Mouse (Mus musculus) neural tube, embryonic 12.5 days (tissue): ENCODE measurements around the gene Fbxw2. TPM values are rescaled to one million over a fixed set of nuclear protein-coding genes. Genes with fewer than 3 reads are reported as not detected.
"Not testable (repeated sequence)": the region's sequence is repeated elsewhere in the genome, so short reads cannot be mapped to it uniquely, and the experiment has no call there.

Experiments
- ATAC-seq: fragments of 200-750 bp; cut with Nextera tagmentation; 2 replicates; pipeline ENCODE4 v1.8.0; 2017; ENCODE audit warnings: low read depth, mild to moderate bottlenecking, moderate TSS enrichment, moderate library complexity; ENCODE audit not compliant: low FRiP score
- H3K27ac ChIP-seq: fragments of 300-500 bp; sonication (generic); 2 replicates; pipeline ENCODE4 v1.5.1; 2016
- H3K27me3 ChIP-seq: fragments of 300-500 bp; sonication (generic); replicated peaks from 2 replicates; pipeline ENCODE4 v1.6.1; 2016; ENCODE audit warnings: mild to moderate bottlenecking
- H3K36me3 ChIP-seq: fragments of 300-500 bp; sonication (generic); 2 replicates; pipeline ENCODE4 v1.6.1; 2016; ENCODE audit warnings: mild to moderate bottlenecking
- H3K4me1 ChIP-seq: fragments of 300-500 bp; sonication (generic); 2 replicates; pipeline ENCODE4 v1.6.1; 2016
- H3K4me2 ChIP-seq: fragments of 300-500 bp; sonication (generic); replicated peaks from 2 replicates; pipeline ENCODE4 v1.6.1; 2016; ENCODE audit warnings: mild to moderate bottlenecking
- H3K4me3 ChIP-seq: fragments of 300-500 bp; sonication (generic); 2 replicates; pipeline ENCODE4 v1.5.1; 2016
- H3K9ac ChIP-seq: fragments of 300-500 bp; sonication (generic); 2 replicates; pipeline ENCODE4 v1.6.1; 2016; ENCODE audit warnings: mild to moderate bottlenecking
- H3K9me3 ChIP-seq: fragments of 300-500 bp; sonication (generic); 2 replicates; pipeline ENCODE4 v1.6.1; 2016; ENCODE audit warnings: mild to moderate bottlenecking
- WGBS: fragments of 180-500 bp; shearing (Covaris S2); methylation state at CpG from one replicate; pipeline ENCODE4 v1.1.7; 2016; 5-methylcytosine and 5-hydroxymethylcytosine counted together
- polyA plus RNA-seq: library from polyadenylated mRNA; unstranded; fragments of >200 nt; fragmentation: Nextera tagmentation; extraction: Ambion mirVana; gene quantifications from 2 replicates; pipeline ENCODE4 v1.2.1, GENCODE M21; 2016

Fbxw2 gene
- polyA plus RNA-seq, 1 experiment from 2014 or later: 72.1 TPM

GRCm38 (mm10) chr2:34764801-34765200, 61.3 kb downstream of the Fbxw2 start:
- no peaks in the 10 kb centered on the region for H3K36me3 ChIP-seq
- no peak overlapping the region for H3K4me2 ChIP-seq
- H3K9ac ChIP-seq: no peak overlapping the region
- H3K27me3 ChIP-seq: no peaks in the 10 kb centered on the region
- H3K4me1 ChIP-seq: no peaks in the 10 kb centered on the region
- no peaks in the 10 kb centered on the region for H3K9me3 ChIP-seq
- no peak overlapping the region for H3K4me3 ChIP-seq
- ATAC-seq: no peak
- no peak overlapping the region for H3K27ac ChIP-seq
- WGBS: 79% methylated on average over 12 of the region's 12 CpGs

GRCm38 (mm10) chr2:34762872-34763271, 63.2 kb downstream of the Fbxw2 start:
- H3K9ac ChIP-seq: no peak overlapping the region
- no peaks in the 10 kb centered on the region for H3K4me1 ChIP-seq
- ATAC-seq: no peak
- 71% methylated on average over 2 of the region's 2 CpGs for WGBS
- H3K27me3 ChIP-seq: no peaks in the 10 kb centered on the region
- H3K4me3 ChIP-seq: no peak overlapping the region
- H3K36me3 ChIP-seq: no peaks in the 10 kb centered on the region
- no peaks in the 10 kb centered on the region for H3K9me3 ChIP-seq
- no peak overlapping the region for H3K27ac ChIP-seq
- no peak overlapping the region for H3K4me2 ChIP-seq

- Histone ChIP-seq H3K4me1 (no peaks in the 10 kb centered on the region), H3K9ac (no peak overlapping the region), H3K4me3 (no peak overlapping the region), H3K27ac (no peak overlapping the region), H3K27me3 (no peaks in the 10 kb centered on the region), H3K4me2 (no peak overlapping the region), H3K36me3 (no peaks in the 10 kb centered on the region), H3K9me3 (no peaks in the 10 kb centered on the region)
- WGBS: 94% methylated on average over 2 of the region's 2 CpGs
- no peak for ATAC-seq
Measured at GRCm38 (mm10) chr2:34762174-34762573, 63.9 kb downstream of the Fbxw2 start.

GRCm38 (mm10) chr2:34761272-34761671, 64.8 kb downstream of the Fbxw2 start:
- H3K27ac ChIP-seq, H3K9ac ChIP-seq, H3K36me3 ChIP-seq, H3K4me2 ChIP-seq, H3K9me3 ChIP-seq, H3K27me3 ChIP-seq, ATAC-seq, H3K4me1 ChIP-seq, H3K4me3 ChIP-seq: not testable (repeated sequence)
- 89% methylated on average over 5 of the region's 5 CpGs for WGBS

- no peak for ATAC-seq
- 70% methylated on average over 1 of the region's 1 CpGs for WGBS
- H3K27me3 ChIP-seq: no peaks in the 10 kb centered on the region
- H3K36me3 ChIP-seq: no peaks in the 10 kb centered on the region
- no peaks in the 10 kb centered on the region for H3K9me3 ChIP-seq
- H3K27ac ChIP-seq: no peak overlapping the region
- no peak overlapping the region for H3K9ac ChIP-seq
- peaks cover 10% of the 10 kb centered on the region for H3K4me1 ChIP-seq
- H3K4me3 ChIP-seq: no peak overlapping the region
- H3K4me2 ChIP-seq: no peak overlapping the region
Measured at GRCm38 (mm10) chr2:34757341-34757740, 68.8 kb downstream of the Fbxw2 start.

GRCm38 (mm10) chr2:34754551-34755358, 71.4 kb downstream of the Fbxw2 start, which contains the start of gene Gapvd1:
Gapvd1 (minus strand) TSS chr2:34755232.
- Histone ChIP-seq H3K9me3 (no peaks in the 10 kb centered on the region), H3K4me2 (peak within 1 kb of the TSS; percentile 65), H3K4me3 (peak within 1 kb of the TSS; percentile 78), H3K9ac (peak within 1 kb of the TSS; percentile 97), H3K36me3 (no peaks in the 10 kb centered on the region), H3K4me1 (peaks cover 15% of the 10 kb centered on the region), H3K27ac (peak within 1 kb of the TSS; percentile 89), H3K27me3 (no peaks in the 10 kb centered on the region)
- ATAC-seq: peak; percentile 63
- 2% methylated on average over 14 of the region's 14 CpGs for WGBS

Other genes starting within 250 kb of the Fbxw2 start
- gene Gapvd1, start 71.1 kb downstream of the Fbxw2 start, polyA plus RNA-seq: 121 and 125 TPM in 2 replicates
- 638 and 654 TPM in 2 replicates for gene Hspa5, start 54.3 kb downstream of the Fbxw2 start, polyA plus RNA-seq
- 20.4 and 25.0 TPM in 2 replicates for gene Rabepk, start 26.4 kb downstream of the Fbxw2 start, polyA plus RNA-seq
- gene Gm34653, start 6.7 kb upstream of the Fbxw2 start, polyA plus RNA-seq: 0.11 TPM in 1 of 2 replicates, not detected in the other
- not detected in 2 replicates for gene Cutal, start 48.1 kb upstream of the Fbxw2 start, polyA plus RNA-seq
- gene Psmd5, start 48.7 kb upstream of the Fbxw2 start, polyA plus RNA-seq: 94.5 and 94.9 TPM in 2 replicates
- 1.1 and 1.3 TPM in 2 replicates for gene Phf19, start 87.7 kb upstream of the Fbxw2 start, polyA plus RNA-seq
- gene Traf1, start 135.5 kb upstream of the Fbxw2 start, polyA plus RNA-seq: 0.53 and 0.80 TPM in 2 replicates
- 0.14 and 0.44 TPM in 2 replicates for gene Hc, start 235.1 kb upstream of the Fbxw2 start, polyA plus RNA-seq